Mouse (Mus musculus) heart, embryonic 11.5 days (tissue): ENCODE results near the gene Krtap16-1. TPM values are rescaled to one million over a fixed set of nuclear protein-coding genes. Genes with fewer than 3 reads are reported as not detected.

Experiments used
- ATAC-seq: fragments of 200-750 bp; cut with Nextera tagmentation; replicated peaks from 2 replicates; pipeline ENCODE4 v1.8.0; 2017; ENCODE audit warnings: moderate library complexity; ENCODE audit not compliant: insufficient number of reproducible peaks, low FRiP score, low TSS enrichment
- H3K27ac ChIP-seq: fragments of 300-500 bp; sonication (generic); 2 replicates; pipeline ENCODE4 v1.5.1; 2014; ENCODE audit warnings: mild to moderate bottlenecking, low read depth, low read length
- H3K27me3 ChIP-seq: fragments of 300-500 bp; sonication (generic); 2 replicates; pipeline ENCODE4 v1.6.1; 2014; ENCODE audit warnings: mild to moderate bottlenecking, low read length, mixed read lengths; ENCODE audit not compliant: control insufficient read depth, insufficient read depth
- H3K36me3 ChIP-seq: fragments of 300-500 bp; sonication (generic); 2 replicates; pipeline ENCODE4 v1.6.1; 2014; ENCODE audit warnings: mild to moderate bottlenecking, low read length, moderate library complexity, mixed read lengths; ENCODE audit not compliant: control insufficient read depth, insufficient read depth
- H3K4me1 ChIP-seq: fragments of 300-500 bp; sonication (generic); 2 replicates; pipeline ENCODE4 v1.6.1; 2014; ENCODE audit warnings: low read length; ENCODE audit not compliant: control insufficient read depth, insufficient read depth
- H3K4me2 ChIP-seq: fragments of 300-500 bp; sonication (generic); 2 replicates; pipeline ENCODE4 v1.6.1; 2014; ENCODE audit warnings: mild to moderate bottlenecking, moderate library complexity
- H3K4me3 ChIP-seq: fragments of 300-500 bp; sonication (generic); 2 replicates; pipeline ENCODE4 v1.5.1; 2014; ENCODE audit warnings: low read depth, low read length
- H3K9ac ChIP-seq: fragments of 300-500 bp; sonication (generic); 2 replicates; pipeline ENCODE4 v1.6.1; 2014; ENCODE audit warnings: mild to moderate bottlenecking, low read depth, low read length, moderate library complexity
- H3K9me3 ChIP-seq: fragments of 300-500 bp; sonication (generic); replicated peaks from 2 replicates; pipeline ENCODE4 v1.6.1; 2016; ENCODE audit warnings: low read length; ENCODE audit not compliant: control insufficient read depth
- WGBS: fragments of 180-500 bp; shearing (Covaris S2); extraction: QIAGEN DNeasy Blood & Tissue Kit; methylation state at CpG from one replicate; pipeline ENCODE4 v1.1.7; 2014; ENCODE audit not compliant: insufficient replicate concordance; 5-methylcytosine and 5-hydroxymethylcytosine counted together
- polyA plus RNA-seq: library from polyadenylated mRNA; unstranded; fragments of >200 nt; fragmentation: Nextera tagmentation; extraction: Ambion mirVana; gene quantifications from 2 replicates; pipeline ENCODE4 v1.2.1, GENCODE M21; 2014

The Krtap16-1 gene
- polyA plus RNA-seq, 1 experiment from 2014 or later = not detected

GRCm38 (mm10) chr11:100005905-100006304, 19.5 kb upstream of the Krtap16-1 start:
- WGBS = 78% methylated on average over 8 of the region's 8 CpGs
- Histone ChIP-seq H3K4me1 (no peaks in the 10 kb centered on the region), H3K9ac (no peak overlapping the region), H3K36me3 (no peaks in the 10 kb centered on the region), H3K9me3 (no peaks in the 10 kb centered on the region), H3K4me2 (no peak overlapping the region), H3K4me3 (no peak overlapping the region), H3K27ac (no peak overlapping the region), H3K27me3 (no peaks in the 10 kb centered on the region; the same call in 1 of the 2 replicates)
- no peak for ATAC-seq

GRCm38 (mm10) chr11:100004846-100005245, 18.4 kb upstream of the Krtap16-1 start:
- 21% methylated on average over 6 of the region's 6 CpGs for WGBS
- Histone ChIP-seq H3K4me3 (no peak overlapping the region), H3K9ac (no peak overlapping the region), H3K9me3 (no peaks in the 10 kb centered on the region), H3K36me3 (no peaks in the 10 kb centered on the region), H3K4me1 (no peaks in the 10 kb centered on the region), H3K4me2 (no peak overlapping the region), H3K27ac (no peak overlapping the region), H3K27me3 (no peaks in the 10 kb centered on the region; the same call in 1 of the 2 replicates)
- no peak for ATAC-seq

GRCm38 (mm10) chr11:99999091-99999490, 12.7 kb upstream of the Krtap16-1 start:
- no peaks in the 10 kb centered on the region for H3K36me3 ChIP-seq
- no peak overlapping the region for H3K4me3 ChIP-seq
- H3K9ac ChIP-seq = no peak overlapping the region
- 86% methylated on average over 7 of the region's 7 CpGs for WGBS
- peaks cover 4% of the 10 kb centered on the region for H3K27me3 ChIP-seq
- no peaks in the 10 kb centered on the region for H3K4me1 ChIP-seq
- no peak for ATAC-seq
- H3K9me3 ChIP-seq = no peaks in the 10 kb centered on the region
- no peak overlapping the region for H3K4me2 ChIP-seq
- H3K27ac ChIP-seq = no peak overlapping the region

DNA sequence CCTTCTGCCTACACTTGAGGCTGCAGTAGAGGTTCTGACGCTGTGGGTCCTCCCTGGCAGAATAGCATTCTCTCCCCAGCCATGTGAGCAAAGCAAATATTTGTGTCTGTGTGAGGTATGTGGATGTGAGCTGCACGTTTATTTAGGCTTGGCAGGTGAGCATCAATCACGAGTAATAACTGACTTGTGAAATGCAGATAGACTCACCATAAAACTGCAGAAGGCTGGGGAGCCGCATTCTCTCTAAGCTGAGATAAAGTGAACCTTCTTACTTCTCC, 7.9 kb upstream of the Krtap16-1 start:
- Histone ChIP-seq H3K4me2 (no peak overlapping the region), H3K4me1 (no peaks in the 10 kb centered on the region), H3K9me3 (no peaks in the 10 kb centered on the region), H3K27me3 (peaks cover 19% of the 10 kb centered on the region), H3K27ac (no peak overlapping the region), H3K4me3 (no peak overlapping the region), H3K36me3 (no peaks in the 10 kb centered on the region), H3K9ac (no peak overlapping the region)
- 59% methylated on average over 4 of the region's 4 CpGs for WGBS
- ATAC-seq = no peak

- peak within 1 kb of the TSS; percentile 29; the same call in 1 of the 2 replicates for H3K4me2 ChIP-seq
- peaks cover 19% of the 10 kb centered on the region for H3K27me3 ChIP-seq
- no peaks in the 10 kb centered on the region for H3K9me3 ChIP-seq
- H3K4me1 ChIP-seq = no peaks in the 10 kb centered on the region
- no peak within 1 kb of the TSS for H3K4me3 ChIP-seq
- H3K36me3 ChIP-seq = no peaks in the 10 kb centered on the region
- WGBS = 23% methylated on average over 26 of the region's 26 CpGs
- no peak within 1 kb of the TSS for H3K9ac ChIP-seq
- no peak within 1 kb of the TSS for H3K27ac ChIP-seq
- no peak for ATAC-seq
Observed at GRCm38 (mm10) chr11:99993620-99994383, 7.4 kb upstream of the Krtap16-1 start, which contains the start of gene Krtap17-1. Gene Krtap17-1, minus strand, starts transcription at chr11:99993994.

- 72% methylated on average over 3 of the region's 3 CpGs for WGBS
- Histone ChIP-seq H3K4me3 (no peak overlapping the region), H3K9me3 (no peaks in the 10 kb centered on the region), H3K27ac (no peak overlapping the region), H3K9ac (no peak overlapping the region), H3K27me3 (peaks cover 19% of the 10 kb centered on the region), H3K4me2 (no peak overlapping the region), H3K4me1 (no peaks in the 10 kb centered on the region), H3K36me3 (no peaks in the 10 kb centered on the region)
- ATAC-seq = no peak
Observed at GRCm38 (mm10) chr11:99990571-99990970, 4.2 kb upstream of the Krtap16-1 start.

DNA sequence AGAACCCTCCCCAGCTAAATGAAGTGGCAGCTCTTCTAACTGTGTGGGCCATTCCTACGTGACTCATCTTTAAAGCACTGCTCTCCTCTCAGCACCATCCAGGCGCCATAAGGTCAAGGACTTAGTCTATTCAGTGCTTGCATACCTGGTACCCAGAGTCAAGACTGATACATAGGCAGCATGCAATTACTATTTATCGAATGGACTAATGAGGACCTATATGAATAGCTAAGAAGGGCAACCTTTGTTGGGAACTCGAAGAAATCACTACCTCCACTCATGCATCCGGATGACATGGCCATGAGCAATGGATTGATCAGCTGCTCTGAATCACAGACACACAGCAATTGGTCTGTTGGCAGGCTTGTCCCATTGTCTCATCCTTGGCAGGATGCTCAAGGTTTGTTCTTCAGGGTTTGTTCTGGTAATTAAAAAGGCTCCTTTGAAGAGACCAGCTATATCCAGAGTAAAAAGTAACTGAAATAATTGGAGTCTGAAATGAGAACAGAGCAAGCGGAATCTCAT, 3.5 kb upstream of the Krtap16-1 start:
- Histone ChIP-seq H3K27me3 (peaks cover 22% of the 10 kb centered on the region), H3K9ac (no peak overlapping the region), H3K9me3 (no peaks in the 10 kb centered on the region), H3K4me2 (no peak overlapping the region), H3K36me3 (no peaks in the 10 kb centered on the region), H3K4me1 (no peaks in the 10 kb centered on the region), H3K27ac (no peak overlapping the region), H3K4me3 (no peak overlapping the region)
- 70% methylated on average over 6 of the region's 6 CpGs for WGBS
- ATAC-seq = no peak

DNA sequence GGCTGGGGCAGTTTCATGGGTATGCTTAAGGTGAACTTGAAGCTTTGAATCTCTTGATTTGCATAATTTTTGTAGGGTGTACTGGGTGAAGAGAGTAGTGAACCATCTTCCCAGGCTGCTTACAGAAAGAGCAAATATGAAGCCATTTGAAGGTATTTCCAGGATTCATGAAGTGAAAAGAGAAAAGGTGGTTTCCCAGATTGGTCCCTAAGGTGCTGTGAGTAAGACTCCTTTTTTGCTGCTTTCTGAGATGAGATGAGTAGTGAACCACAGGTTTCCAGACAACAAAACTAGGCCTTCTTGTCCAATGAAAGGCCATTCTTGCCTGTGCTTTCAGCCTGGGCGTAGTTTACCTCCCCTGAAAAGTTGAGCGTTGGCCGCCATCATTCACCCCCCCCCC, 2.1 kb upstream of the Krtap16-1 start:
- Histone ChIP-seq H3K4me1 (no peaks in the 10 kb centered on the region), H3K27ac (no peak overlapping the region), H3K4me3 (no peak overlapping the region), H3K36me3 (no peaks in the 10 kb centered on the region), H3K9me3 (no peaks in the 10 kb centered on the region), H3K27me3 (peaks cover 14% of the 10 kb centered on the region), H3K9ac (no peak overlapping the region), H3K4me2 (no peak overlapping the region)
- no peak for ATAC-seq
- WGBS = 92% methylated on average over 3 of the region's 3 CpGs
